Mouse (Mus musculus) ES-Bruce4 (cell line): ENCODE measurements around the gene Nppb.

Experiments
- CTCF ChIP-seq: IDR thresholded peaks from one replicate; pipeline ENCODE4 v1.8.1; 2011; ENCODE audit warnings: low read depth, low read length
- POLR2A ChIP-seq: IDR thresholded peaks from one replicate; pipeline ENCODE4 v1.8.1; 2011; ENCODE audit warnings: low read length; ENCODE audit not compliant: insufficient read depth

- no peak for TF ChIP-seq POLR2A
- no peak for TF ChIP-seq CTCF
Observed at GRCm38 (mm10) chr4:147935904-147936303, 49.7 kb upstream of the Nppb start.
